Mouse (Mus musculus) hindbrain, embryonic 14.5 days (tissue): ENCODE measurements around the gene Eif3g. TPM values are rescaled to one million over a fixed set of nuclear protein-coding genes. Genes with fewer than 3 reads are reported as not detected.
A peak's percentile ranks its signal among the peaks of the same experiment; 100 is the strongest.

Source experiments
- ATAC-seq: fragments of 200-750 bp; cut with Nextera tagmentation; 2 replicates; pipeline ENCODE4 v1.8.0; 2017; ENCODE audit warnings: moderate number of reproducible peaks, mild to moderate bottlenecking, moderate TSS enrichment, moderate library complexity; ENCODE audit not compliant: low FRiP score
- DNase-seq: peaks from one replicate; pipeline ENCODE4 v3.0.0-alpha.2; 2015; ENCODE audit warnings: low spot score
- H3K27ac ChIP-seq: fragments of 300-500 bp; sonication (generic); 2 replicates; pipeline ENCODE4 v1.5.1; 2014; ENCODE audit warnings: mild to moderate bottlenecking, moderate library complexity
- H3K27me3 ChIP-seq: fragments of 300-500 bp; sonication (generic); 2 replicates; pipeline ENCODE4 v1.6.1; 2014; ENCODE audit warnings: mild to moderate bottlenecking, low read length, mixed read lengths; ENCODE audit not compliant: control insufficient read depth, insufficient read depth
- H3K36me3 ChIP-seq: fragments of 300-500 bp; sonication (generic); replicated peaks from 2 replicates; pipeline ENCODE4 v1.6.1; 2014; ENCODE audit not compliant: control insufficient read depth, insufficient read depth
- H3K4me1 ChIP-seq: fragments of 300-500 bp; sonication (generic); replicated peaks from 2 replicates; pipeline ENCODE4 v1.6.1; 2014; ENCODE audit warnings: antibody characterized with exemption, low read length, mixed read lengths; ENCODE audit not compliant: control insufficient read depth, insufficient read depth
- H3K4me2 ChIP-seq: fragments of 300-500 bp; sonication (generic); replicated peaks from 2 replicates; pipeline ENCODE4 v1.6.1; 2014; ENCODE audit warnings: mild to moderate bottlenecking, moderate library complexity
- H3K4me3 ChIP-seq: fragments of 300-500 bp; sonication (generic); replicated peaks from 2 replicates; pipeline ENCODE4 v1.5.1; 2014; ENCODE audit warnings: mild to moderate bottlenecking, low read length
- H3K9ac ChIP-seq: fragments of 300-500 bp; sonication (generic); 2 replicates; pipeline ENCODE4 v1.6.1; 2014
- H3K9me3 ChIP-seq: fragments of 300-500 bp; sonication (generic); 2 replicates; pipeline ENCODE4 v1.6.1; 2016; ENCODE audit warnings: low read length; ENCODE audit not compliant: control insufficient read depth
- WGBS: fragments of 180-500 bp; shearing (Covaris S2); extraction: QIAGEN DNeasy Blood & Tissue Kit; methylation state at CpG from one replicate; pipeline ENCODE4 v1.1.7; 2014; 5-methylcytosine and 5-hydroxymethylcytosine counted together
- polyA plus RNA-seq: library from polyadenylated mRNA; unstranded; fragments of >200 nt; fragmentation: Nextera tagmentation; extraction: Ambion mirVana; gene quantifications from 2 replicates; pipeline ENCODE4 v1.2.1, GENCODE M21; 2014

The Eif3g gene
- polyA plus RNA-seq, 1 experiment from 2014 or later = 231 TPM

GRCm38 (mm10) chr9:20890411-20890810 lies 8.0 kb downstream of the Eif3g start:
- H3K4me2 ChIP-seq = no peak overlapping the region
- H3K9ac ChIP-seq = no peak overlapping the region
- H3K27me3 ChIP-seq = no peaks in the 10 kb centered on the region
- no peaks in the 10 kb centered on the region for H3K9me3 ChIP-seq
- DNase-seq (no peak), ATAC-seq (no peak)
- H3K4me3 ChIP-seq = no peak overlapping the region
- peaks cover 63% of the 10 kb centered on the region for H3K36me3 ChIP-seq
- H3K27ac ChIP-seq = no peak overlapping the region
- 96% methylated on average over 5 of the region's 5 CpGs for WGBS
- peaks cover 17% of the 10 kb centered on the region for H3K4me1 ChIP-seq

- Histone ChIP-seq H3K4me1 (peaks cover 17% of the 10 kb centered on the region), H3K27me3 (no peaks in the 10 kb centered on the region), H3K4me3 (peak overlapping the region; percentile 80; the same call in 1 of the 2 replicates), H3K4me2 (peak overlapping the region; percentile 93), H3K9me3 (no peaks in the 10 kb centered on the region), H3K36me3 (peaks cover 54% of the 10 kb centered on the region), H3K9ac (no peak overlapping the region), H3K27ac (no peak overlapping the region)
- DNase-seq (no peak), ATAC-seq (no peak)
- 88% methylated on average over 29 of the region's 29 CpGs for WGBS
Observed at GRCm38 (mm10) chr9:20889185-20890141, 9.0 kb downstream of the Eif3g start.

- H3K36me3 ChIP-seq = peaks cover 43% of the 10 kb centered on the region
- peak overlapping the region; percentile 97 for H3K27ac ChIP-seq
- H3K27me3 ChIP-seq = no peaks in the 10 kb centered on the region
- ATAC-seq (peak; percentile 61), DNase-seq (no peak)
- H3K4me1 ChIP-seq = peaks cover 17% of the 10 kb centered on the region
- peak overlapping the region; percentile 93 for H3K4me2 ChIP-seq
- H3K9me3 ChIP-seq = no peaks in the 10 kb centered on the region
- under 1% methylated on average over 30 of the region's 30 CpGs for WGBS
- H3K9ac ChIP-seq = peak overlapping the region; percentile 83
- H3K4me3 ChIP-seq = peak overlapping the region; percentile 80
Observed at GRCm38 (mm10) chr9:20888386-20888765, 10.0 kb downstream of the Eif3g start.

GRCm38 (mm10) chr9:20887704-20888385 lies 10.6 kb downstream of the Eif3g start, which contains the start of gene Ppan:
Ppan (plus strand) TSS chr9:20888175.
- H3K27ac ChIP-seq = peak within 1 kb of the TSS; percentile 97
- H3K4me3 ChIP-seq = peak within 1 kb of the TSS; percentile 80
- H3K4me2 ChIP-seq = peak within 1 kb of the TSS; percentile 93
- under 1% methylated on average over 43 of the region's 43 CpGs for WGBS
- H3K9ac ChIP-seq = peak within 1 kb of the TSS; percentile 83
- H3K36me3 ChIP-seq = peaks cover 37% of the 10 kb centered on the region
- H3K27me3 ChIP-seq = no peaks in the 10 kb centered on the region
- DNase-seq (peak; percentile 96), ATAC-seq (peak; percentile 96)
- peaks cover 17% of the 10 kb centered on the region for H3K4me1 ChIP-seq
- no peaks in the 10 kb centered on the region for H3K9me3 ChIP-seq

- no peak overlapping the region for H3K9ac ChIP-seq
- H3K27ac ChIP-seq = peak overlapping the region; percentile 97
- WGBS = 93% methylated on average over 6 of the region's 6 CpGs
- H3K36me3 ChIP-seq = peaks cover 31% of the 10 kb centered on the region
- peaks cover 17% of the 10 kb centered on the region for H3K4me1 ChIP-seq
- ATAC-seq (no peak), DNase-seq (no peak)
- H3K27me3 ChIP-seq = no peaks in the 10 kb centered on the region
- peak overlapping the region; percentile 80; the same call in 1 of the 2 replicates for H3K4me3 ChIP-seq
- H3K4me2 ChIP-seq = peak overlapping the region; percentile 93
- no peaks in the 10 kb centered on the region for H3K9me3 ChIP-seq
Observed at GRCm38 (mm10) chr9:20887191-20887590, 11.2 kb downstream of the Eif3g start.

GRCm38 (mm10) chr9:20886563-20886962 lies 11.9 kb downstream of the Eif3g start:
- no peak for ATAC-seq
- peaks cover 17% of the 10 kb centered on the region for H3K4me1 ChIP-seq
- H3K27me3 ChIP-seq = no peaks in the 10 kb centered on the region
- H3K9ac ChIP-seq = no peak overlapping the region
- no peak overlapping the region for H3K4me2 ChIP-seq
- H3K36me3 ChIP-seq = peaks cover 25% of the 10 kb centered on the region
- H3K27ac ChIP-seq = no peak overlapping the region
- H3K9me3 ChIP-seq = no peaks in the 10 kb centered on the region
- 100% methylated on average over 2 of the region's 2 CpGs for WGBS
- H3K4me3 ChIP-seq = no peak overlapping the region
- no peak for DNase-seq

GRCm38 (mm10) chr9:20879097-20879792 lies 19.2 kb downstream of the Eif3g start, which contains the start of gene Angptl6:
Angptl6 (minus strand) TSS chr9:20879727.
- DNase-seq (no peak), ATAC-seq (no peak)
- 93% methylated on average over 13 of the region's 13 CpGs for WGBS
- peak within 1 kb of the TSS; percentile 34 for H3K4me3 ChIP-seq
- H3K36me3 ChIP-seq = no peaks in the 10 kb centered on the region
- peak within 1 kb of the TSS; percentile 92 for H3K27ac ChIP-seq
- H3K9ac ChIP-seq = peak within 1 kb of the TSS; percentile 71
- no peaks in the 10 kb centered on the region for H3K27me3 ChIP-seq
- no peaks in the 10 kb centered on the region for H3K4me1 ChIP-seq
- H3K4me2 ChIP-seq = peak within 1 kb of the TSS; percentile 66
- no peaks in the 10 kb centered on the region for H3K9me3 ChIP-seq

GRCm38 (mm10) chr9:20878710-20879065 lies 19.7 kb downstream of the Eif3g start:
- no peaks in the 10 kb centered on the region for H3K9me3 ChIP-seq
- peak overlapping the region; percentile 71 for H3K9ac ChIP-seq
- DNase-seq (no peak), ATAC-seq (peak; percentile 13)
- peak overlapping the region; percentile 66 for H3K4me2 ChIP-seq
- H3K4me1 ChIP-seq = no peaks in the 10 kb centered on the region
- no peaks in the 10 kb centered on the region for H3K27me3 ChIP-seq
- peak overlapping the region; percentile 92 for H3K27ac ChIP-seq
- H3K36me3 ChIP-seq = no peaks in the 10 kb centered on the region
- H3K4me3 ChIP-seq = peak overlapping the region; percentile 34
- 26% methylated on average over 10 of the region's 10 CpGs for WGBS
